Mouse (Mus musculus) large intestine, adult 2 months (tissue): ENCODE results near the gene Rpap1. TPM values are rescaled to one million over a fixed set of nuclear protein-coding genes. Genes with fewer than 3 reads are reported as not detected.

Source experiments
- DNase-seq: peaks from one replicate; pipeline ENCODE4 v3.0.0-alpha.2; 2012; ENCODE audit warnings: low read depth, low spot score
- WGBS: fragments of 180-500 bp; shearing (Covaris S2); methylation state at CpG from one replicate; pipeline ENCODE4 v1.1.7; 2018; 5-methylcytosine and 5-hydroxymethylcytosine counted together
- polyA plus RNA-seq: library from polyadenylated mRNA; depleted of rRNA; stranded (reverse); fragments of >200 nt; gene quantifications from 2 replicates; pipeline ENCODE4 v1.2.3, GENCODE M21; 2012

Gene Rpap1
- polyA plus RNA-seq, 1 experiment = 12.1 TPM

- DNase-seq = no peak
- WGBS = 1% methylated on average over 27 of the region's 27 CpGs
Observed at GRCm38 (mm10) chr2:119799961-119800550, 12.7 kb upstream of the Rpap1 start.

- no peak for DNase-seq
- under 1% methylated on average over 63 of the region's 89 CpGs for WGBS
Observed at GRCm38 (mm10) chr2:119799181-119799960, 12.0 kb upstream of the Rpap1 start.

DNA sequence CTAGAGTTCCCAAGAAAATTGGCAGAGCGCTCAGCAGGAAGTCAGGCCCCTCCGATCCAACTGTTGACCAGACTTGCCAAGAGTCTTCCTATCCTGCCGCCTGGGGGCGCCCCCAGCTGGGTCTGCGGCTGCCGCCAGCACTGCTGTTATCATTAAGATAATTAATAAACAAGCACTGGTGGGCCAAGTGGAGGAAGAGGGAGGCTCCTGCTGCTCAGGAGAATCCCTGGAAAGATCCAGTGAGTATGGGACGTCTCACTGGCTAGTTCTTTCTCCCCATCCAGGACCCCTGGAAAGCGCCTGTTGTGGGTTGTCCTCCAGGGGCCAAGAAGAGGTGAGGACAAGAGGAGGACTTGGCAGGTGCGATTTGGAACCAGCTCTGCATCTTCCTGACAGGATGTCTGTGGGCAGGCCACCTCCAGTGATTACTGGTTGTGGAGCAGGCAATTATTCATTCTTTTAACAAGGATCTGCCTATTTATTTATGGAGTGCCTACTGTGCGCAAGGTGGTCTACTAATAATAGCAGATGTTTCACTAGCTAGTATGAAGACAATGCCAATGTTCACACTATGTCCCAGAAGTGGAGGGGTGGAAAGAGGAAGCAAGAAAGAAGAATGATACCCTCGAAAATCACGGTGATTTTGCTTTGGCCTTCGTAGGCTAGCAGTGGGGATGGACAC is 11.1 kb upstream of the Rpap1 start:
- WGBS = 14% methylated on average over 13 of the region's 13 CpGs
- DNase-seq = no peak

- DNase-seq = no peak
- 79% methylated on average over 5 of the region's 5 CpGs for WGBS
Observed at GRCm38 (mm10) chr2:119797279-119797783, 10.0 kb upstream of the Rpap1 start, which contains the start of gene Tyro3. Gene Tyro3, plus strand, starts transcription at chr2:119797733.

GRCm38 (mm10) chr2:119789996-119790395 is 2.7 kb upstream of the Rpap1 start:
- DNase-seq = no peak
- 87% methylated on average over 2 of the region's 2 CpGs for WGBS

DNA sequence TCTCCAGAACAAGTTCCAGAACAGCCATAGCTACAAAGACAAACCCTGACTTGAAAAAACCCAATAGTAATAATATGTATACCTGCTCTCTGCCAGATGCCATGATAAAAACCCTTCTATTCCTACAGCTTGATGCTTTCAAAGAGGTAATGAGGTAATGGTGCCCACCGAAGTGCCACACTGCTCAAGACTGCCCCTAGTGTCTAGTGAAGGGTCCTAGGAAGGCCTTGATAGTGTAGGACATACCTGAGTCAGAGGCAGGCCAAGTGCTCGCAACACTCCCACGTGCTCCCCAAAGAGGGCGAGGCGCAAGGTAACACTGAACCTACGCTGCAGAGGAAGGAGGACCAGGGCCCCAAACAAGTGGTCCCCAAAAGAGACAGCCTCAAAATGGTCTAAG is 20.1 kb downstream of the Rpap1 start:
- no peak for DNase-seq
- WGBS = 91% methylated on average over 6 of the region's 6 CpGs

DNA sequence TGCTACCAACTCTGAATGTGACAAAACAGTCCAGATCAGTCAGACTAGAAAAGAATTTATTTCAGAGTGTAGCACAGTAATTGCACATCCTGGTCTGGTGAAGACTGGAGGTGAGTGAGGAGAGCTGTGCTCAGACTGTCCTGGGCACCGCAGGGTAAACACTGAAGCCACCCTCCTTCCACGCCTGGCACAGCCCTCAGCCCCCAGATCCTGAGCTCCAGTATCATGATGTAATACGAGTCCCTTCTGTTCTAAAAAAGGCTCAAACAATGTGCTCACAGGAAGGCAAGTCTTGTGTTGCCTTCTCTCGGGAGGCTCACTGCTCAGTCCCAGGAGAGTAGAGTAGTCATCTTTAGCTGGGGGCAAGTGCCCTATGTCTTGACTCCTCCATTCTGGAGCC is 23.4 kb downstream of the Rpap1 start:
- 83% methylated on average over 4 of the region's 4 CpGs for WGBS
- DNase-seq = no peak

DNA sequence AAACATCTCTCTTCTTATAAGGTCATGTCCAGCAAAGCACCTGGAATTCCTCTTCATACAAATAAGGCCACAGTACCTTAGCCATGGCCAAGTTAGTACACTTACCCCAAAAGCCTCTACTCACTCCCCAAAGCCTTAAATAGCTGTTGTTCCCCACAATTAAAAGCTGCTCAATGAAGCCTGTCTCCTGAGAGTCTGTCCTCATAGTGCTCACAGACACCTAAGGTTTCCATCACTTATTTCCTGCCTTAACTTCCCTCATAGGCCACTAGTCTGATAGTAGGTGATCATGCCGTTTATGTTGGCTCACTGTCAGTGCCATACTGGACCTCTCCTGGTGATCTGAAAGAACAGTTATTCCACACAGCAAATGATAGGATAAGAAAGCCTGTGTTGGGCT is 25.1 kb downstream of the Rpap1 start:
- 38% methylated on average over 1 of the region's 1 CpGs for WGBS
- DNase-seq = no peak

DNA sequence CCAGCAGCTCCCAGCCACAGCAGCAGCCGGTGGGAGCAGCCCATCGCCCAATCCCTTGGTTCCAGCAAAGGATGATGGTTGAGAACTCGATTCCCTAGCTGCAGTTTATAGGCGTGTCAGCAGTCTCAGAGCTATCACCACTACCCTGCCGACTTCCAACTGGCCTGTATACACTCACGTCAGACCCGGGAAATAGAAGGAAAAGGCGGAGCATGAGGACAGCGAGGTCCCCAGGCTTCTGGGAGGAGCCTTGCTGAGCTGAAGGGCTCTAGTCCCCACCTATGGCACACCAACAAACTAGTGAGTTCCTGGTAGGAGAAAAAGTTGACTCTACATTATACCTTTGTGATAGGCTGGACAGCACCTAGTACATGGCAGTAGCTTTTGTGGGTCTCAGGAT is 27.1 kb downstream of the Rpap1 start, which contains the start of gene Ltk:
Gene Ltk (minus strand): TSS at position 181 of the 400 bp plus-strand sequence.
- no peak for DNase-seq

GRCm38 (mm10) chr2:119758844-119759835 is 28.2 kb downstream of the Rpap1 start:
- 12% methylated on average over 44 of the region's 44 CpGs for WGBS
- no peak for DNase-seq

More for the DNA sequence above, 27.1 kb downstream of the Rpap1 start, which contains the start of gene Ltk:
- 21% methylated on average over 9 of the region's 9 CpGs for WGBS

- no peak for DNase-seq
- under 1% methylated on average over 76 of the region's 77 CpGs for WGBS
Observed at GRCm38 (mm10) chr2:119758101-119758843, 29.1 kb downstream of the Rpap1 start.

DNA sequence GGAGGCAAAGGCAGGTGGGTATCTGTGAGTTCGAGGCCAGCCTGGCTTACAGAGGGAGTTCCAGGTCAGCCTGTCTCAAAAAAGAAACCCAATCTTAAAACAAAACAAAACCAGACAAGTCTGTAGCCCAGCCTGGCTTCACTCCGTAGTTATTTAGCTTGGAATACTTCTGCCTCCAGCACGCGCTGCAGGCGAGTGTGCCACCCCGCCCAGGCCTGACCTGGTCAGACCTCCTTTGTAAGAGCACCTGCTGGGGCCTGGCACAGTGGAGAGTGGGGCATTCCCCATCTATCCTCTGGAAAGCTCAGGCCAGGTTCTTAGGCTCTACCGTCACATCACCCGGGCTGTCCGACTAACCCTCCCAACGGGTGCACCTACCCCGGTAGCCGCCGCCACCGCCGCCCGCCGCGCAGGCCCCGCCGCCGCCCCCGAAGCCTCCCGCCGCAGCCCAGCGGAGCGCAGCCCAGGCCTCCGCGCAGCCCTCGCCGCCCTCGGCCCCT is 29.7 kb downstream of the Rpap1 start:
- 4% methylated on average over 31 of the region's 31 CpGs for WGBS
- no peak for DNase-seq

DNA sequence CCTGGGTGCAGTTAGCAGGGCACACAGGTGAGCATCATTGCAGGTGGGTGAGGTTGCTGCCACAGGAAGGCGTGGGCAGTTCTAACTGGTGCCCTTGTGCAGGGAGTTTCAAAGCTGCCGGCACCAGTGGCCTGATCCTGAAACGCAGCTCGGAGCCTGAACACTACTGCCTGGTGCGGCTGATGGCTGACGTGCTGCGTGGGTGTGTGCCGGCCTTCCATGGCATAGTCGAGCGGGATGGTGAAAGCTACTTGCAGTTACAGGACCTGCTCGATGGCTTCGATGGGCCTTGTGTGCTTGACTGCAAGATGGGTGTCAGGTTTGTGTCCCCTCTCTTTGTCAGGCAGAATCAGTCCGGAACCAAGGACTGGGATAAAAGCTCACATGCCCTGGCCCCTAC is 38.1 kb downstream of the Rpap1 start:
- no peak for DNase-seq
- 87% methylated on average over 13 of the region's 13 CpGs for WGBS

- WGBS = 85% methylated on average over 7 of the region's 7 CpGs
Observed at GRCm38 (mm10) chr2:119747554-119747953, 39.8 kb downstream of the Rpap1 start.

DNA sequence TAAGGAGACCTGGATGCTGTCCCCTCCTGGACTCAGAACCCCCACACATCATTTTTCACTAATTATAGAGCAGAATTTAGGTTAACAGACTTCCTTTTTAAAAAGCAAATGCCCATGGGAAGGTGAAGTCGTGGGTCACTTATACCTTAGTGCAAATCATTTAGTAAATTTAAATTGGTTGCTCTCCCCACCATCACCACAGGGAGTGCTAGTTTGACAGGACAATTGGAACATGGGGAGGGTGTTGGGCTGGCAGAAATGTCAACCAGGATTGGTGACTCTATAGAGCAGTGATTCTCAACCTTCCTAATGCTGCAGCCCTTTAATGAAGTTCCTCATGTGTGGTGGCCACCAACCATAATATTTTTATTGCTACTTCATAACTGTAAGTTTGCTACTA is 42.1 kb downstream of the Rpap1 start:
- DNase-seq = no peak
- WGBS = 10% methylated on average over 1 of the region's 1 CpGs

More at GRCm38 (mm10) chr2:119747554-119747953, 39.8 kb downstream of the Rpap1 start:
- DNase-seq = no peak

DNA sequence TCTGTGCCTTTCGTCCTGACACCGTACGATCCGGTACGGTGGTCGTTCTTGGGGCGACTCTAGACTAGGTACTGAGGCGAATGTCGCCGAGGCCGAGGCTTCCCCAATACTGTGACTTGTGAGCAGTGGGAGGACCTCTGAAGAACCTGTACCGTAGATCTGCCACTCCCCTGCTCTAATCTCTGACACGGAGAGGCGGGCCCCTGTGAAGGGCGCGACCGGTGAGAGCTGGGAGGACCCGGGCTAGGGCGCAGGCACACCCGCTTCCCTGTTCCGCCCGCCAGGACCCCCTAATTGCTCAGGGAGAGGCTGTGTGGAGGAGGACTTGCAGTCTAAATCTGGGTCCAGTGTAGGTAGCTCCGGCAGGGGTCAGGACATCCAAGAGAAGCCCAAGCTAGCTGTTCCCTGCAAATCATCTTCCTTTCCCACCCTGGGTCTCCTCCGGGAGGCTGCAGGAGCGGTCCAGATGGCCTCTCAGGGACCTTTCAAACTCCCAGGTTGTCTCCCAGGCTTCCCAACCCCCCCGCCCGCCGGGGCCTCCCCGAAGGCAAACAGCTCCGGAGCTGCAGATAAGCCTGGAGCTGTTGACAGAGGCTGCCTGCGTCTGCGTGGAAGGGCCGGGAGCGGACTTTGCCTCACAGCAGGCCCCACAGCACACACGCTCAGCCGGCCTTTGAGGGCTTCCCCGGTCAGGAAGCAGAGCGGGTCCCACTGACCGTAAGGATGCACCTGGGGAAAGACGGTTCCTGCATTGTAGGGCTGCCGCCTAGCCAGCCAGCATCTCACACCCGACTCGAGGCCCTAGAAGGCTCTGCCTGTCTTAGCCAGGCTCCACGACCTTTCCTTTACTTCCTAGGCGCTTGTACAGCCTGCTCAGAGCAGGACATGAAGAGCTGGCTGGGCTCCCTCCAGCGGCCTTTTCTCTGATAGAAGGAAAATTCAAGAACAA is 42.9 kb downstream of the Rpap1 start:
- peak; percentile 60 for DNase-seq
- 11% methylated on average over 46 of the region's 46 CpGs for WGBS

DNA sequence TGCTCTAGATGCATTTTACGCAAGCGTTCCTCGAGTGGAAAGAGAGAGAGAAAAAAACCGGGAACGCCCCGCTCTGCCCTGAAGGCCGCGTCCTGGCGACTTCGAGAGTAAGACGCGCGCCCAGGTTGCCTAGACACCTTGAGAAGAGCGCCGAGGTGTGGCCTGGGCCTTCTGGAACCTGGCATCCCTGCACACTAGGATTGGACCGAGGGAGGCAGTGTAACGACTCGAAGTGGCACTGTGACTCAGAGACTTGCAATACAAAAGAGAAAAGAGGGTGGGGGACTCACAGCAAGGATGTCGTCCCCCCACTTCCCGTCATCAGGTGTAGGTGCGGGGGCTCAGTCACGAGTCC is 43.6 kb downstream of the Rpap1 start:
- WGBS = 23% methylated on average over 22 of the region's 22 CpGs
- DNase-seq = no peak
